Mouse (Mus musculus): ENCODE results near the gene Cacna1a. TPM values are rescaled to one million over a fixed set of nuclear protein-coding genes. Genes with fewer than 3 reads are reported as not detected.
A peak's percentile ranks its signal among the peaks of the same experiment; 100 is the strongest.
"Not testable (repeated sequence)": the region's sequence is repeated elsewhere in the genome, so short reads cannot be mapped to it uniquely, and the experiment has no call there.

Cacna1a gene
- polyA plus RNA-seq, 1 experiment = 140 TPM

- H3K4me1 ChIP-seq (ENCODE audit: control insufficient read depth, insufficient read depth, low read length) = 0 out of 2 replicates have a peak, but pooled peaks cover 2% of the 10 kb centered on the region
- TF ChIP-seq CTCF (IDR thresholded peaks at IDR 0.05; ENCODE audit: extremely low read depth, insufficient read depth, low read length) = no peak
- peak; percentile 66 for TF ChIP-seq POLR2A (IDR thresholded peaks at IDR 0.05; ENCODE audit: extremely low read depth, insufficient read depth, low read length)
- H3K27ac ChIP-seq (ENCODE audit: insufficient read depth, low read length) = peak overlapping the region; percentile 33
- H3K4me3 ChIP-seq (ENCODE audit: insufficient read depth, low read length) = peak overlapping the region; percentile 68
These were observed 275.5 kb downstream of the Cacna1a start for GRCm38 (mm10) chr8:84663483-84664327.

GRCm38 (mm10) chr8:84664566-84665384, 276.5 kb downstream of the Cacna1a start:
- Histone ChIP-seq H3K4me3 (ENCODE audit: insufficient read depth, low read length) (peak overlapping the region; percentile 68), H3K4me1 (ENCODE audit: control insufficient read depth, insufficient read depth, low read length) (0 out of 2 replicates have a peak, but pooled peaks cover 2% of the 10 kb centered on the region), H3K27ac (ENCODE audit: insufficient read depth, low read length) (peak overlapping the region; percentile 18; the same call in 1 of the 2 replicates)
- TF ChIP-seq CTCF (IDR thresholded peaks at IDR 0.05; ENCODE audit: extremely low read depth, insufficient read depth, low read length) = no peak; the same call in 1 of the 2 replicates
- TF ChIP-seq POLR2A (IDR thresholded peaks at IDR 0.05; ENCODE audit: extremely low read depth, insufficient read depth, low read length) = peak; percentile 61

GRCm38 (mm10) chr8:84665385-84665893, 277.2 kb downstream of the Cacna1a start:
- TF ChIP-seq CTCF (IDR thresholded peaks at IDR 0.05; ENCODE audit: extremely low read depth, insufficient read depth, low read length) = no peak
- no peak; the same call in 1 of the 2 replicates for TF ChIP-seq POLR2A (IDR thresholded peaks at IDR 0.05; ENCODE audit: extremely low read depth, insufficient read depth, low read length)
- Histone ChIP-seq H3K4me3 (ENCODE audit: insufficient read depth, low read length) (peak overlapping the region; percentile 68), H3K27ac (ENCODE audit: insufficient read depth, low read length) (0 out of 2 replicates have a peak overlapping the region, but pooled peaks have one; percentile 1), H3K4me1 (ENCODE audit: control insufficient read depth, insufficient read depth, low read length) (0 out of 2 replicates have a peak, but pooled peaks cover 2% of the 10 kb centered on the region)

GRCm38 (mm10) chr8:84668081-84668480, 279.8 kb downstream of the Cacna1a start:
- Histone ChIP-seq H3K4me3 (ENCODE audit: insufficient read depth, low read length) (no peak overlapping the region), H3K4me1 (ENCODE audit: control insufficient read depth, insufficient read depth, low read length) (0 out of 2 replicates have a peak, but pooled peaks cover 2% of the 10 kb centered on the region)
- TF ChIP-seq POLR2A (IDR thresholded peaks at IDR 0.05; ENCODE audit: extremely low read depth, insufficient read depth, low read length) = 0 out of 2 replicates have a peak, but pooled peaks have one; percentile 5
- no peak for TF ChIP-seq CTCF (IDR thresholded peaks at IDR 0.05; ENCODE audit: extremely low read depth, insufficient read depth, low read length)

GRCm38 (mm10) chr8:84668731-84669485, 280.7 kb downstream of the Cacna1a start:
- Histone ChIP-seq H3K4me3 (ENCODE audit: insufficient read depth, low read length) (no peak overlapping the region), H3K27ac (ENCODE audit: insufficient read depth, low read length) (no peak overlapping the region), H3K4me1 (ENCODE audit: control insufficient read depth, insufficient read depth, low read length) (no peaks in the 10 kb centered on the region)
- TF ChIP-seq POLR2A (IDR thresholded peaks at IDR 0.05; ENCODE audit: extremely low read depth, insufficient read depth, low read length) = no peak
- no peak for TF ChIP-seq CTCF (IDR thresholded peaks at IDR 0.05; ENCODE audit: extremely low read depth, insufficient read depth, low read length)

More at GRCm38 (mm10) chr8:84668081-84668480, 279.8 kb downstream of the Cacna1a start:
- no peak overlapping the region for H3K27ac ChIP-seq (ENCODE audit: insufficient read depth, low read length)

- not testable (repeated sequence) for H3K27ac ChIP-seq (ENCODE audit: insufficient read depth, low read length); H3K4me1 ChIP-seq (ENCODE audit: control insufficient read depth, insufficient read depth, low read length); H3K4me3 ChIP-seq (ENCODE audit: insufficient read depth, low read length)
These were observed 282.2 kb downstream of the Cacna1a start for GRCm38 (mm10) chr8:84670295-84671006.

- no peak for TF ChIP-seq POLR2A (IDR thresholded peaks at IDR 0.05; ENCODE audit: extremely low read depth, insufficient read depth, low read length)
- no peak for TF ChIP-seq CTCF (IDR thresholded peaks at IDR 0.05; ENCODE audit: extremely low read depth, insufficient read depth, low read length)
- peaks cover 3% of the 10 kb centered on the region; the same call in 1 of the 2 replicates for H3K4me1 ChIP-seq (ENCODE audit: control insufficient read depth, insufficient read depth, low read length)
- H3K27ac ChIP-seq (ENCODE audit: insufficient read depth, low read length) = no peak overlapping the region
- no peak overlapping the region for H3K4me3 ChIP-seq (ENCODE audit: insufficient read depth, low read length)
These were observed 289.1 kb downstream of the Cacna1a start for GRCm38 (mm10) chr8:84677305-84677704.

GRCm38 (mm10) chr8:84681476-84681875, 293.2 kb downstream of the Cacna1a start:
- TF ChIP-seq CTCF (IDR thresholded peaks at IDR 0.05; ENCODE audit: extremely low read depth, insufficient read depth, low read length) = no peak
- no peak for TF ChIP-seq POLR2A (IDR thresholded peaks at IDR 0.05; ENCODE audit: extremely low read depth, insufficient read depth, low read length)
- no peak overlapping the region for H3K4me3 ChIP-seq (ENCODE audit: insufficient read depth, low read length)
- no peak overlapping the region for H3K27ac ChIP-seq (ENCODE audit: insufficient read depth, low read length)
- peaks cover 20% of the 10 kb centered on the region for H3K4me1 ChIP-seq (ENCODE audit: control insufficient read depth, insufficient read depth, low read length)

Measured in cortical plate, adult 2 months (tissue).